Mouse (Mus musculus) limb, embryonic 13.5 days (tissue): ENCODE data around the gene Irf1. TPM values are rescaled to one million over a fixed set of nuclear protein-coding genes. Genes with fewer than 3 reads are reported as not detected.

Experiments
- ATAC-seq: fragments of 200-750 bp; cut with Nextera tagmentation; 2 replicates; pipeline ENCODE4 v1.8.0; 2017; ENCODE audit warnings: low read depth, moderate number of reproducible peaks, moderate TSS enrichment; ENCODE audit not compliant: low FRiP score
- H3K27ac ChIP-seq: fragments of 300-500 bp; sonication (generic); 2 replicates; pipeline ENCODE4 v1.5.1; 2015; ENCODE audit warnings: inconsistent platforms, mild to moderate bottlenecking, moderate library complexity
- H3K27me3 ChIP-seq: fragments of 300-500 bp; sonication (generic); 2 replicates; pipeline ENCODE4 v1.6.1; 2015; ENCODE audit warnings: mild to moderate bottlenecking, inconsistent platforms
- H3K36me3 ChIP-seq: fragments of 300-500 bp; sonication (generic); 2 replicates; pipeline ENCODE4 v1.6.1; 2015; ENCODE audit warnings: inconsistent platforms, mild to moderate bottlenecking, moderate library complexity
- H3K4me1 ChIP-seq: fragments of 300-500 bp; sonication (generic); 2 replicates; pipeline ENCODE4 v1.6.1; 2015; ENCODE audit warnings: inconsistent platforms
- H3K4me2 ChIP-seq: fragments of 300-500 bp; sonication (generic); replicated peaks from 2 replicates; pipeline ENCODE4 v1.6.1; 2015; ENCODE audit warnings: inconsistent platforms, mild to moderate bottlenecking, moderate library complexity
- H3K4me3 ChIP-seq: fragments of 300-500 bp; sonication (generic); 2 replicates; pipeline ENCODE4 v1.5.1; 2015; ENCODE audit warnings: moderate library complexity, mild to moderate bottlenecking, inconsistent platforms
- H3K9ac ChIP-seq: fragments of 300-500 bp; sonication (generic); 2 replicates; pipeline ENCODE4 v1.6.1; 2015; ENCODE audit warnings: mild to moderate bottlenecking, inconsistent platforms
- H3K9me3 ChIP-seq: fragments of 300-500 bp; sonication (generic); 2 replicates; pipeline ENCODE4 v1.6.1; 2016; ENCODE audit warnings: inconsistent platforms
- WGBS: fragments of 180-500 bp; shearing (Covaris S2); methylation state at CpG from one replicate; pipeline ENCODE4 v1.1.7; 2015; 5-methylcytosine and 5-hydroxymethylcytosine counted together
- polyA plus RNA-seq: library from polyadenylated mRNA; unstranded; fragments of >200 nt; fragmentation: Nextera tagmentation; extraction: Ambion mirVana; gene quantifications from 2 replicates; pipeline ENCODE4 v1.2.1, GENCODE M21; 2015

Gene Irf1
- polyA plus RNA-seq, 1 experiment from 2014 or later, result 10.1 TPM

GRCm38 (mm10) chr11:53804569-53805344 lies 34.9 kb downstream of the Irf1 start:
- 76% methylated on average over 14 of the region's 14 CpGs for WGBS
- H3K4me3 ChIP-seq, result no peak overlapping the region
- no peaks in the 10 kb centered on the region for H3K36me3 ChIP-seq
- no peak overlapping the region for H3K27ac ChIP-seq
- no peaks in the 10 kb centered on the region for H3K9me3 ChIP-seq
- no peak for ATAC-seq
- no peak overlapping the region for H3K9ac ChIP-seq
- peaks cover 4% of the 10 kb centered on the region for H3K4me1 ChIP-seq
- no peak overlapping the region for H3K4me2 ChIP-seq
- no peaks in the 10 kb centered on the region for H3K27me3 ChIP-seq

DNA sequence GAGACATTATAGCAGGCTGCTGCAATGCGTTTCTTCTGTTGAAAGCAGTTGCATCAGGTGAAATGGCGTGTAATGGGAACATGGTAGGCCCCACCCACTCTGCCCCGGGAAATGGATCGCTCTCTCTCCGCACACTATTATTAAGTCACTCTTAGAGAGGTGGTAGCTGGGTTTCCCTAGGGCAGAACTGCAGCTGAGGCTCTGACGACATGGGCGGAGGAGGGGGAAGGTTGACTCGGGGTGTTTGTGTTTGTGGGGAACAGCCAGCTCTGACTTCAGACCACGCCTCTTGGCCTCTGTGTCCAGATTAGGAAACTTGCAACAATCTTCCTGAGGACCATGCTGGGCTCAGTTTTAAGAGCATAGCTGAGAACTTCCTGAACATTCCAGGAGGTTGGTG lies 36.0 kb downstream of the Irf1 start:
- 67% methylated on average over 9 of the region's 9 CpGs for WGBS
- Histone ChIP-seq H3K4me3 (no peak overlapping the region), H3K9ac (no peak overlapping the region), H3K36me3 (no peaks in the 10 kb centered on the region), H3K27me3 (no peaks in the 10 kb centered on the region), H3K4me2 (no peak overlapping the region), H3K27ac (no peak overlapping the region), H3K9me3 (no peaks in the 10 kb centered on the region), H3K4me1 (peaks cover 4% of the 10 kb centered on the region)
- no peak for ATAC-seq

- no peaks in the 10 kb centered on the region for H3K36me3 ChIP-seq
- 52% methylated on average over 5 of the region's 5 CpGs for WGBS
- no peak overlapping the region for H3K27ac ChIP-seq
- H3K4me1 ChIP-seq, result peaks cover 4% of the 10 kb centered on the region
- no peak overlapping the region for H3K9ac ChIP-seq
- H3K4me3 ChIP-seq, result no peak overlapping the region
- ATAC-seq, result no peak
- H3K27me3 ChIP-seq, result no peaks in the 10 kb centered on the region
- H3K4me2 ChIP-seq, result no peak overlapping the region
- H3K9me3 ChIP-seq, result no peaks in the 10 kb centered on the region
Observed at GRCm38 (mm10) chr11:53809354-53809753, 39.5 kb downstream of the Irf1 start.

DNA sequence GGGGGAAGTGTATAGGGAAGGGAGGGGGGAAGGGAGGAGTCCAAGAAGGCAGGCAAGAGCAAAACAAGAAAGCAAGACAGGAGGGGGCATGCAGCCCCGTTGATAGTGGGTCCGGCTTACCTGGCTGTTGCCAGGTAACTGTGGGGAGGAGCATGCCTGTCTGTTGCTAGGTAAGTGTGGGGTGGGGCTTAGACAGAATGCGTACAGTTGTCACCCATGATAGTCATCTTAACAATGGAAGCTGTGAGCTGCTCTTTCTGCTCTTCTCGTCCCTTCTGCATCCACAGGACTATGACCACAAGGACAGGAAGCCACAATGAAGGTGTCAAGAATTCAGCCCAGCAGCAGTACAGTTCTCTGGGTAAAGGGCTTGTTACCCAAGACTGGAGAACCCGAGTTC lies 40.3 kb downstream of the Irf1 start:
- Histone ChIP-seq H3K36me3 (no peaks in the 10 kb centered on the region), H3K9me3 (no peaks in the 10 kb centered on the region), H3K9ac (no peak overlapping the region), H3K4me2 (no peak overlapping the region), H3K27ac (no peak overlapping the region), H3K4me3 (no peak overlapping the region), H3K27me3 (no peaks in the 10 kb centered on the region), H3K4me1 (peaks cover 4% of the 10 kb centered on the region)
- 61% methylated on average over 5 of the region's 5 CpGs for WGBS
- no peak for ATAC-seq

DNA sequence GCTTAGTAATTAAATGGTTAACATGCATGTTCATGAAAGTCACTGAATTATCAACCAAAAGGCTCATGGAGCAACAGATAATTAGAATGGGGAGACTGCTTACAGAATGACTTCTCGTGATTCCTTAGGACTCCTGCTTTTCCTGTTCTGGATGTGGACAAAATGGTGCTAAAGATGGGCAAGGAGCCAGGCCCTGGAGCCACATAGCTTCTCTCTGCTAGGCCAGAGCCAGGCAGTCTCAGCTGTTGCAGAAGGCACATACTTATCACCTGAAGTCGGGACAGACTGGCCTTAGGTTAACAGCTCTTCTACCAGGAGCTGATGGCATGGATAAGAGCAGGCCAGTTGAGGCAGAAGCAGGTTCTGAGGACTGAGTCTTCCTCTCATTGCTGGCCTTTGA lies 40.9 kb downstream of the Irf1 start:
- H3K9me3 ChIP-seq, result no peaks in the 10 kb centered on the region
- H3K9ac ChIP-seq, result no peak overlapping the region
- WGBS, result 64% methylated on average over 2 of the region's 2 CpGs
- H3K36me3 ChIP-seq, result no peaks in the 10 kb centered on the region
- ATAC-seq, result no peak
- H3K4me3 ChIP-seq, result no peak overlapping the region
- H3K27me3 ChIP-seq, result no peaks in the 10 kb centered on the region
- H3K27ac ChIP-seq, result no peak overlapping the region
- peaks cover 2% of the 10 kb centered on the region for H3K4me1 ChIP-seq
- H3K4me2 ChIP-seq, result no peak overlapping the region

- no peak overlapping the region for H3K27ac ChIP-seq
- H3K4me2 ChIP-seq, result no peak overlapping the region
- H3K36me3 ChIP-seq, result no peaks in the 10 kb centered on the region
- no peak overlapping the region for H3K9ac ChIP-seq
- no peak for ATAC-seq
- H3K9me3 ChIP-seq, result no peaks in the 10 kb centered on the region
- H3K4me3 ChIP-seq, result no peak overlapping the region
- H3K4me1 ChIP-seq, result no peaks in the 10 kb centered on the region
- WGBS, result 80% methylated on average over 3 of the region's 3 CpGs
- H3K27me3 ChIP-seq, result no peaks in the 10 kb centered on the region
Observed at GRCm38 (mm10) chr11:53811312-53811711, 41.5 kb downstream of the Irf1 start.

GRCm38 (mm10) chr11:53813001-53813868 lies 43.4 kb downstream of the Irf1 start:
- no peak overlapping the region for H3K9ac ChIP-seq
- H3K4me3 ChIP-seq, result no peak overlapping the region
- H3K4me2 ChIP-seq, result no peak overlapping the region
- no peaks in the 10 kb centered on the region for H3K36me3 ChIP-seq
- H3K27me3 ChIP-seq, result no peaks in the 10 kb centered on the region
- H3K9me3 ChIP-seq, result no peaks in the 10 kb centered on the region
- no peak for ATAC-seq
- H3K27ac ChIP-seq, result no peak overlapping the region
- WGBS, result 78% methylated on average over 16 of the region's 16 CpGs
- no peaks in the 10 kb centered on the region for H3K4me1 ChIP-seq

DNA sequence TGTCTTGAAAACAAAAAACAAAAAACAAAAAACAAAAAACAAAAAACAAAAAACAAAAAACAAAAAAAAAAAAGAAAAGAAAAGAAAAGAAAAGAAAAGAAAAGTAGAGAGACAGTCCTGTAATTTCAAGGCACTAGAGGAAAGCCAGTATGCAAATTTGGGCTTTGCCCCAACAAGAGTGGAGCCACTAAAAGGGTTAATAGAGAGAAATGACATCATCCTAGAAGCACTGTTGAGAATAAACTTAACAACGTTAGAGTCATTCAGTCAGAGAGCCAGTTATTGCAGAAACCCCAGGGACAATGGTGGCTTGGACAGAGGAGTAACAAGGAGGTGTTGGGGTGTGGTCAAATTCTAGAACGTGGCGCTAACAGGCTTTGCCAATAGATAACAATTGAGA lies 45.0 kb downstream of the Irf1 start:
- H3K27ac ChIP-seq, result no peak overlapping the region
- no peak overlapping the region for H3K4me3 ChIP-seq
- no peaks in the 10 kb centered on the region for H3K27me3 ChIP-seq
- no peaks in the 10 kb centered on the region for H3K9me3 ChIP-seq
- no peak for ATAC-seq
- no peaks in the 10 kb centered on the region for H3K36me3 ChIP-seq
- no peak overlapping the region for H3K4me2 ChIP-seq
- H3K9ac ChIP-seq, result no peak overlapping the region
- WGBS, result 58% methylated on average over 3 of the region's 3 CpGs
- no peaks in the 10 kb centered on the region for H3K4me1 ChIP-seq

GRCm38 (mm10) chr11:53816841-53817375 lies 47.1 kb downstream of the Irf1 start:
- Histone ChIP-seq H3K9ac (no peak overlapping the region), H3K27me3 (no peaks in the 10 kb centered on the region), H3K4me1 (no peaks in the 10 kb centered on the region), H3K36me3 (no peaks in the 10 kb centered on the region), H3K4me3 (no peak overlapping the region), H3K9me3 (no peaks in the 10 kb centered on the region), H3K27ac (no peak overlapping the region), H3K4me2 (no peak overlapping the region)
- 92% methylated on average over 5 of the region's 5 CpGs for WGBS
- no peak for ATAC-seq

DNA sequence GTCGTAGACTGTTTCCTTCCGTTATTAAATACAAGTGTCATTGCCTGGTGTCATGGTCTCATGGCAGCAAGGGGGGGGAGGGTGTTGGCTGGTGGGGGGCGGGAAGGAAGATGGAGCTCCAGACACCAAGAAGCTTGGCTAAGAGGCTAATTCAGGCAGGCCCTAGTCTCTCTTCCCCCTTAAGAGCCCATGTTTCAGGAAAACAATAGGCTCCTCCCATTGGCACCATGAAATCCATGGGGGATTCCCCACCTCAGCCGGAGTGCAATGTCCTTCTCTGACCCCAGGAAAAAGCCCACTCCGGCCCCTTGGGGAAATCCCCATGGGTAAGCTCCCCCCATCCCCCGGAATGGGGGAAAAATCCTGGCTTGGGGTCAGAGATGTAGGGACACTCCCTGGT lies 49.0 kb downstream of the Irf1 start:
- Histone ChIP-seq H3K4me3 (no peak overlapping the region), H3K4me1 (no peaks in the 10 kb centered on the region), H3K9ac (no peak overlapping the region), H3K9me3 (no peaks in the 10 kb centered on the region), H3K27me3 (no peaks in the 10 kb centered on the region), H3K27ac (no peak overlapping the region), H3K36me3 (no peaks in the 10 kb centered on the region), H3K4me2 (no peak overlapping the region)
- WGBS, result 66% methylated on average over 6 of the region's 6 CpGs
- no peak for ATAC-seq

DNA sequence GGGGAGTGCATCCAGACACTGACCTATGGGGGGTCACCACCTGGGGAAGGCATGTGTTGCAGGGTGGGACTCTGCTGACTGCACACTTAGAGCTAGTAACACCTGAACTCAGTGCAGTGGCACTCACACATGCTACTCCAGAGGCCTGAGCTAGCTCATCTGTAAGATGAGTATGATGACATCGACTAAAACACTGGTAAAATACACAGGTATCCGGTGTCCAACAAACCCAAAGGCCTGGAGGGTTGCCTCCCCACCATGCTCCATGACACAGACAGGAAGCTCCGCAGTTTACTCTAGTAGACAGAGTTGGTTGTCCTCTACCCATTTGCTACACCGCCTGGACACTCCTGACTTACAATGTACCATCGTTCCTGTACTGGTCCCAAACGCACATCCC lies 49.7 kb downstream of the Irf1 start:
- ATAC-seq, result no peak
- 92% methylated on average over 6 of the region's 6 CpGs for WGBS
- no peaks in the 10 kb centered on the region for H3K27me3 ChIP-seq
- no peaks in the 10 kb centered on the region for H3K9me3 ChIP-seq
- H3K4me2 ChIP-seq, result no peak overlapping the region
- no peaks in the 10 kb centered on the region for H3K4me1 ChIP-seq
- H3K27ac ChIP-seq, result no peak overlapping the region
- H3K9ac ChIP-seq, result no peak overlapping the region
- H3K4me3 ChIP-seq, result no peak overlapping the region
- H3K36me3 ChIP-seq, result no peaks in the 10 kb centered on the region

DNA sequence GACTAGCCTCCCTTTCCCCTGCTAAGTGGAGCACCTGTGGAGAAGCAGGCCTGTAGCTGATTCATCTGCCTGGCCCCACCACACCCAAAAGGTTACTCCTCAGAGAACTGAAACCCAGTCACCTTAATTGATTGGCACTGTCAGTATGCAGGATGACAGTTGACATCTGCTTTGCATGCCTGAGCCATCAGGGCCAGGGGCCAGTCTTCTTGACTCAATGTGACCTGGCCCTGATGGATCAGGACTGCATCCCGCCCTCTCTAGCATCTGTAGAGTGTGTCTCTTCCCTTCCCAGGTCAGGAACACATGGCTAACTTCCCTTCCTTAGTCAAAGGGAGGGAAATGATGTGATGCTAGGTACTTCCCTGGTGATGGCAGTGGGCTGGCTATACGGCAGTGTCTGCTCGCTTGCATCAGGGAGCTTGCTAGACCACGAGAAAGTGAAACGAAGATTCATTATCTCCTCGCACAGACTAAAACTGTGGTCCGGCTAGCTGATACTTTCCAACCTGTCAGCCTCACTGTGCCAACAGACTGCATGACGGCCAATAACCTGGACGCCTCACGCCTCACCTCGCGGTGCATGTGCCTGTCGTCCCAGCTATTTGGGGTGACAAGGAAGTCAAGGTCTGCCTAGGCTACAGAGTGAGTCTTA lies 50.8 kb downstream of the Irf1 start:
- H3K4me2 ChIP-seq, result no peak overlapping the region
- H3K9me3 ChIP-seq, result no peaks in the 10 kb centered on the region
- 88% methylated on average over 13 of the region's 13 CpGs for WGBS
- no peaks in the 10 kb centered on the region for H3K4me1 ChIP-seq
- H3K27ac ChIP-seq, result no peak overlapping the region
- no peaks in the 10 kb centered on the region for H3K36me3 ChIP-seq
- ATAC-seq, result no peak
- no peak overlapping the region for H3K9ac ChIP-seq
- no peak overlapping the region for H3K4me3 ChIP-seq
- H3K27me3 ChIP-seq, result no peaks in the 10 kb centered on the region
